Mouse (Mus musculus) liver, postnatal 0 days (tissue): ENCODE measurements around the gene Frk. TPM values are rescaled to one million over a fixed set of nuclear protein-coding genes. Genes with fewer than 3 reads are reported as not detected.
A peak's percentile ranks its signal among the peaks of the same experiment; 100 is the strongest.
"Not testable (repeated sequence)": the region's sequence is repeated elsewhere in the genome, so short reads cannot be mapped to it uniquely, and the experiment has no call there.

ENCODE experiments used
- ATAC-seq: fragments of 200-750 bp; cut with Nextera tagmentation; 2 replicates; pipeline ENCODE4 v1.8.0; 2017; ENCODE audit warnings: mild to moderate bottlenecking, moderate library complexity
- DNase-seq: peaks from one replicate; pipeline ENCODE4 v3.0.0-alpha.2; 2016
- H3K27ac ChIP-seq: fragments of 300-500 bp; sonication (generic); 2 replicates; pipeline ENCODE4 v1.5.1; 2014; ENCODE audit warnings: antibody characterized with exemption, moderate library complexity, mild to moderate bottlenecking, low read depth
- H3K27me3 ChIP-seq: fragments of 300-500 bp; sonication (generic); 2 replicates; pipeline ENCODE4 v1.6.1; 2014; ENCODE audit warnings: low read length, control low read depth, mixed read lengths; ENCODE audit not compliant: insufficient read depth
- H3K36me3 ChIP-seq: fragments of 300-500 bp; sonication (generic); replicated peaks from 2 replicates; pipeline ENCODE4 v1.6.1; 2014; ENCODE audit warnings: mild to moderate bottlenecking, control low read depth, low read length, moderate library complexity, mixed read lengths; ENCODE audit not compliant: insufficient read depth
- H3K4me1 ChIP-seq: fragments of 300-500 bp; sonication (generic); 2 replicates; pipeline ENCODE4 v1.6.1; 2014; ENCODE audit warnings: antibody characterized with exemption, mild to moderate bottlenecking, control low read depth; ENCODE audit not compliant: insufficient read depth
- H3K4me2 ChIP-seq: fragments of 300-500 bp; sonication (generic); 2 replicates; pipeline ENCODE4 v1.6.1; 2014; ENCODE audit warnings: low read depth, mild to moderate bottlenecking, low read length, moderate library complexity, mixed read lengths
- H3K4me3 ChIP-seq: fragments of 300-500 bp; sonication (generic); 2 replicates; pipeline ENCODE4 v1.5.1; 2014; ENCODE audit warnings: low read depth, low read length
- H3K9ac ChIP-seq: fragments of 300-500 bp; sonication (generic); replicated peaks from 2 replicates; pipeline ENCODE4 v1.6.1; 2014; ENCODE audit warnings: mild to moderate bottlenecking, moderate library complexity
- H3K9me3 ChIP-seq: fragments of 300-500 bp; sonication (generic); 2 replicates; pipeline ENCODE4 v1.6.1; 2016; ENCODE audit warnings: mild to moderate bottlenecking, control low read depth, low read length, mixed read lengths
- CTCF ChIP-seq: sonication (generic); IDR thresholded peaks from 2 replicates; pipeline ENCODE4 v1.5.1; 2016; ENCODE audit warnings: antibody characterized with exemption, low read depth
- EP300 ChIP-seq: IDR thresholded peaks from 2 replicates; pipeline ENCODE4 v1.6.1; 2016; ENCODE audit warnings: antibody characterized with exemption, low read depth, mild to moderate bottlenecking
- WGBS: fragments of 180-500 bp; shearing (Covaris S2); extraction: QIAGEN DNeasy Blood & Tissue Kit; methylation state at CpG from one replicate; pipeline ENCODE4 v1.1.7; 2014; ENCODE audit not compliant: insufficient replicate concordance; 5-methylcytosine and 5-hydroxymethylcytosine counted together
- polyA plus RNA-seq: library from polyadenylated mRNA; unstranded; fragments of >200 nt; fragmentation: Nextera tagmentation; extraction: Ambion mirVana; gene quantifications from 2 replicates; pipeline ENCODE4 v1.2.1, GENCODE M21; 2015

The Frk gene
- 0.83 and 0.99 TPM in 2 replicates for polyA plus RNA-seq

- TF ChIP-seq EP300 (no peak), CTCF (no peak)
- no peaks in the 10 kb centered on the region for H3K4me1 ChIP-seq
- peak within 1 kb of the TSS; percentile 71 for H3K4me2 ChIP-seq
- H3K36me3 ChIP-seq = no peaks in the 10 kb centered on the region
- peak within 1 kb of the TSS; percentile 45 for H3K4me3 ChIP-seq
- DNase-seq (peak; percentile 21), ATAC-seq (peak; percentile 71)
- peak within 1 kb of the TSS; percentile 60 for H3K27ac ChIP-seq
- H3K9me3 ChIP-seq = no peaks in the 10 kb centered on the region
- peak within 1 kb of the TSS; percentile 51 for H3K9ac ChIP-seq
- 21% methylated on average over 11 of the region's 11 CpGs for WGBS
- no peaks in the 10 kb centered on the region for H3K27me3 ChIP-seq
These were observed at the start of gene Frk for GRCm38 (mm10) chr10:34483297-34484013. Gene Frk (plus strand): TSS chr10:34483399.

- H3K27me3 ChIP-seq, H3K9ac ChIP-seq, ATAC-seq, H3K9me3 ChIP-seq, H3K4me2 ChIP-seq, H3K36me3 ChIP-seq, H3K4me1 ChIP-seq, H3K27ac ChIP-seq, H3K4me3 ChIP-seq, DNase-seq: not testable (repeated sequence)
- WGBS = 91% methylated on average over 5 of the region's 14 CpGs
These were observed 49.0 kb upstream of the Frk start for GRCm38 (mm10) chr10:34434191-34434590.

- Histone ChIP-seq H3K36me3 (no peaks in the 10 kb centered on the region), H3K4me1 (no peaks in the 10 kb centered on the region), H3K27ac (no peak overlapping the region), H3K27me3 (no peaks in the 10 kb centered on the region), H3K4me2 (no peak overlapping the region), H3K4me3 (no peak overlapping the region), H3K9me3 (no peaks in the 10 kb centered on the region), H3K9ac (no peak overlapping the region)
- no peak for DNase-seq
- TF ChIP-seq EP300 = no peak
- TF ChIP-seq CTCF = no peak
- 64% methylated on average over 1 of the region's 1 CpGs for WGBS
- ATAC-seq = no peak
These were observed 33.7 kb upstream of the Frk start for GRCm38 (mm10) chr10:34449469-34449868.

GRCm38 (mm10) chr10:34461451-34461850, 21.7 kb upstream of the Frk start:
- Histone ChIP-seq H3K9me3 (no peaks in the 10 kb centered on the region), H3K4me3 (no peak overlapping the region), H3K36me3 (no peaks in the 10 kb centered on the region), H3K4me2 (no peak overlapping the region), H3K4me1 (no peaks in the 10 kb centered on the region), H3K27ac (no peak overlapping the region), H3K9ac (no peak overlapping the region), H3K27me3 (no peaks in the 10 kb centered on the region)
- DNase-seq (no peak), ATAC-seq (no peak)
- WGBS = 72% methylated on average over 4 of the region's 4 CpGs
- TF ChIP-seq EP300 (no peak), CTCF (no peak)

GRCm38 (mm10) chr10:34464321-34464720, 18.9 kb upstream of the Frk start:
- H3K4me1 ChIP-seq = no peaks in the 10 kb centered on the region
- no peak overlapping the region for H3K27ac ChIP-seq
- ATAC-seq = no peak

GRCm38 (mm10) chr10:34469037-34469436, 14.2 kb upstream of the Frk start:
- Histone ChIP-seq H3K4me1 (no peaks in the 10 kb centered on the region), H3K36me3 (no peaks in the 10 kb centered on the region), H3K9ac (no peak overlapping the region), H3K4me2 (no peak overlapping the region), H3K4me3 (no peak overlapping the region), H3K27me3 (no peaks in the 10 kb centered on the region), H3K27ac (no peak overlapping the region), H3K9me3 (no peaks in the 10 kb centered on the region)
- WGBS = 37% methylated on average over 2 of the region's 2 CpGs
- TF ChIP-seq CTCF (no peak), EP300 (no peak)
- ATAC-seq (no peak), DNase-seq (no peak)

More at GRCm38 (mm10) chr10:34464321-34464720, 18.9 kb upstream of the Frk start:
- 68% methylated on average over 4 of the region's 4 CpGs for WGBS
- Histone ChIP-seq H3K4me3 (no peak overlapping the region), H3K4me2 (no peak overlapping the region), H3K9ac (no peak overlapping the region), H3K36me3 (no peaks in the 10 kb centered on the region), H3K9me3 (no peaks in the 10 kb centered on the region), H3K27me3 (no peaks in the 10 kb centered on the region)
- DNase-seq = no peak
- no peak for TF ChIP-seq CTCF
- TF ChIP-seq EP300 = no peak
